Mouse (Mus musculus) embryonic facial prominence, embryonic 11.5 days (tissue): ENCODE measurements around the gene Kcnk7. TPM values are rescaled to one million over a fixed set of nuclear protein-coding genes. Genes with fewer than 3 reads are reported as not detected.

Experiments
- ATAC-seq: fragments of 200-750 bp; cut with Nextera tagmentation; replicated peaks from 2 replicates; pipeline ENCODE4 v1.8.0; 2017; ENCODE audit warnings: low read depth; ENCODE audit not compliant: insufficient number of reproducible peaks, low FRiP score, low TSS enrichment
- DNase-seq: peaks from one replicate; pipeline ENCODE4 v3.0.0-alpha.2; 2015; ENCODE audit warnings: low spot score
- H3K27ac ChIP-seq: fragments of 300-500 bp; sonication (generic); replicated peaks from 2 replicates; pipeline ENCODE4 v1.5.1; 2014; ENCODE audit warnings: mild to moderate bottlenecking, low read depth, low read length, control low read depth
- H3K27me3 ChIP-seq: fragments of 300-500 bp; sonication (generic); 2 replicates; pipeline ENCODE4 v1.6.1; 2014; ENCODE audit warnings: mild to moderate bottlenecking, low read length, moderate library complexity, mixed read lengths; ENCODE audit not compliant: control insufficient read depth, insufficient read depth
- H3K36me3 ChIP-seq: fragments of 300-500 bp; sonication (generic); replicated peaks from 2 replicates; pipeline ENCODE4 v1.6.1; 2014; ENCODE audit warnings: low read depth, mild to moderate bottlenecking, low read length, moderate library complexity, mixed read lengths; ENCODE audit not compliant: control insufficient read depth, insufficient read depth
- H3K4me1 ChIP-seq: fragments of 300-500 bp; sonication (generic); 2 replicates; pipeline ENCODE4 v1.6.1; 2014; ENCODE audit warnings: low read length, mixed read lengths; ENCODE audit not compliant: control insufficient read depth, insufficient read depth
- H3K4me2 ChIP-seq: fragments of 300-500 bp; sonication (generic); 2 replicates; pipeline ENCODE4 v1.6.1; 2014; ENCODE audit warnings: low read depth, mild to moderate bottlenecking, control low read depth, low read length, moderate library complexity
- H3K4me3 ChIP-seq: fragments of 300-500 bp; sonication (generic); 2 replicates; pipeline ENCODE4 v1.5.1; 2014; ENCODE audit warnings: low read depth, low read length, control low read depth
- H3K9ac ChIP-seq: fragments of 300-500 bp; sonication (generic); replicated peaks from 2 replicates; pipeline ENCODE4 v1.6.1; 2014; ENCODE audit warnings: mild to moderate bottlenecking, control low read depth, low read length
- H3K9me3 ChIP-seq: fragments of 300-500 bp; sonication (generic); replicated peaks from 2 replicates; pipeline ENCODE4 v1.6.1; 2016; ENCODE audit warnings: mild to moderate bottlenecking, low read length, inconsistent platforms, mixed read lengths; ENCODE audit not compliant: control insufficient read depth
- WGBS: fragments of 180-500 bp; shearing (Covaris S2); extraction: QIAGEN DNeasy Blood & Tissue Kit; methylation state at CpG from one replicate; pipeline ENCODE4 v1.1.7; 2014; 5-methylcytosine and 5-hydroxymethylcytosine counted together
- polyA plus RNA-seq: library from polyadenylated mRNA; unstranded; fragments of >200 nt; fragmentation: Nextera tagmentation; extraction: Ambion mirVana; gene quantifications from 2 replicates; pipeline ENCODE4 v1.2.1, GENCODE M21; 2014

Kcnk7 gene
- polyA plus RNA-seq, 1 experiment from 2014 or later, result not detected

DNA sequence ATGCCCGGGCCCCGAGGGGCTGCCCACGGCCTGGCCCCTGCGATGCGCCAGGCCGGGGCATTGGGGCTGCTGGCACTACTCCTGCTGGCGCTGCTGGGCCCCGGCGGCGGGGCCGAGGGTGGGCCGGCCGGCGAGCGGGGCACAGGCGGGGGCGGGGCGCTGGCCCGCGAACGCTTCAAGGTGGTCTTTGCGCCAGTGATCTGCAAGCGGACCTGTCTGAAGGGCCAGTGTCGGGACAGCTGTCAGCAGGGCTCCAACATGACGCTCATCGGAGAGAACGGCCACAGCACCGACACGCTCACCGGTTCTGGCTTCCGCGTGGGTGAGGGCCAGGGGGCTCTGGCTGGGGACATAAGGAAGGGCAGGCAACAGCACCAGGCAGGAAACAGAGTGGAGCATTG, 38.1 kb downstream of the Kcnk7 start:
- peak overlapping the region; percentile 71 for H3K4me3 ChIP-seq
- peak overlapping the region; percentile 28; the same call in 1 of the 2 replicates for H3K27ac ChIP-seq
- peaks cover 14% of the 10 kb centered on the region for H3K4me1 ChIP-seq
- no peaks in the 10 kb centered on the region for H3K9me3 ChIP-seq
- peak overlapping the region; percentile 99 for H3K4me2 ChIP-seq
- DNase-seq (peak; percentile 45), ATAC-seq (peak; percentile 27; the same call in 1 of the 2 replicates)
- no peaks in the 10 kb centered on the region for H3K36me3 ChIP-seq
- peak overlapping the region; percentile 90 for H3K9ac ChIP-seq
- H3K27me3 ChIP-seq, result peaks cover 16% of the 10 kb centered on the region
- WGBS, result under 1% methylated on average over 32 of the region's 32 CpGs

DNA sequence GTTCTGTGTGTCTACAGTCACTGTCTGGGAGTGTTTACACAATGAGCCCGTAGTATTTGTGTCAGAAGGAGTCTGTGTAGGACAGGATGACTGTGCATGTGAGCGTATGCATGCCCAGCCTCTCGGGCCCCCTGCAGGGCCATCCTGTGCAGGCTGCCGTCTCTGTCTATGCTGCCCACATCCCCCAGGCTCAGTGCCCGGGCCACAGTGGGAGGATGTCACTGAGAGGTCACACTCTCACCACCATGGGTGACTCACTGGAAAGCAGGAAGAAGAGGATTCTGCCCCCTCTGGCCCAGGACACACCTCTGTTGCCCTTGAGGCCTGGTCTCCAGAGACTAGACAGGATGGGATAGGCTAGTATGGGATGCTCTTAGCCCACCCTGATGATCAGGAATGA, 39.4 kb downstream of the Kcnk7 start:
- Histone ChIP-seq H3K36me3 (no peaks in the 10 kb centered on the region), H3K27ac (no peak overlapping the region), H3K27me3 (peaks cover 16% of the 10 kb centered on the region), H3K4me1 (peaks cover 14% of the 10 kb centered on the region), H3K4me3 (no peak overlapping the region), H3K9me3 (no peaks in the 10 kb centered on the region), H3K4me2 (no peak overlapping the region; the same call in 1 of the 2 replicates), H3K9ac (no peak overlapping the region)
- ATAC-seq (no peak), DNase-seq (no peak)
- 55% methylated on average over 5 of the region's 5 CpGs for WGBS

DNA sequence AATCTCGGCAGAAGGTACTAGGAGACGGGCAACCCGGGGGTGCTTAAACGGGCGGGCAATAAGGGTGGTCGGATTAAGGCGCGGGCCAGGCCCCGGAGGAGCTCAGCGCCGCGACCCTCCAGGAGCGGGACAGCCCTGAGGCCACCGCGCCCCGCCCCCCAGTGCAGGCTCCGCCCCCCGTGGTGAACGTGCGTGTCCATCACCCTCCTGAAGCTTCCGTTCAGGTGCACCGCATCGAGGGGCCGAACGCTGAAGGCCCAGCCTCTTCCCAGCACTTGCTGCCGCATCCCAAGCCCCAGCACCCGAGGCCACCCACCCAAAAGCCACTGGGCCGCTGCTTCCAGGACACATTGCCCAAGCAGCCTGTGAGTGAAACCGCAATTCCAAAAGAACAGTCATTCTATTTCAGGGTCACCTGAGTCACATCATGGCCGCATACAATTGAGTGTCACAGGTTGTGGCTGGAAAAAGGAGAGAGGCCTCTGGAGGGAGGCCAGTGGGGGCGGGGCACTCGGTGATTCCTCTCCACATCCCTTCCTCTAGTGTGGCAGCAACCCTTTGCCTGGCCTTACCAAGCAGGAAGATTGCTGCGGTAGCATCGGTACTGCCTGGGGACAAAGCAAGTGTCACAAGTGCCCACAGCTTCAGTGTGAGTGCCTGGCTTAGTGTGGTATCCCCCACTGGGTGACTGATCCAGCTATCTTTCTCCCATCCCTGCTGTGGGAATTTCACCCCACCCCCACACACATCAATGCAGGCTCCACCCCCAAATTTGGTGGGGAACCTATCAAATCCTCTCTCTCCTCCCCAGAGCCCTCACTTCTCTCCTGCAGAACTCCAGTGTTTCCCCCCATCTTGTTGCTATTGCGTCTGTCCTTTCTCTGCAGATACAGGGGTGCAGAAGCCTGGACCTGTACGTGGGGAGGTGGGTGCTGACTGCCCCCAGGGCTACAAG, 41.9 kb downstream of the Kcnk7 start:
- ATAC-seq (no peak), DNase-seq (peak; percentile 60)
- H3K4me1 ChIP-seq, result peaks cover 14% of the 10 kb centered on the region
- H3K27ac ChIP-seq, result no peak overlapping the region
- H3K4me2 ChIP-seq, result peak overlapping the region; percentile 48
- peak overlapping the region; percentile 46 for H3K9ac ChIP-seq
- no peaks in the 10 kb centered on the region for H3K9me3 ChIP-seq
- peaks cover 31% of the 10 kb centered on the region for H3K27me3 ChIP-seq
- 4% methylated on average over 33 of the region's 36 CpGs for WGBS
- H3K36me3 ChIP-seq, result no peaks in the 10 kb centered on the region
- H3K4me3 ChIP-seq, result peak overlapping the region; percentile 20

DNA sequence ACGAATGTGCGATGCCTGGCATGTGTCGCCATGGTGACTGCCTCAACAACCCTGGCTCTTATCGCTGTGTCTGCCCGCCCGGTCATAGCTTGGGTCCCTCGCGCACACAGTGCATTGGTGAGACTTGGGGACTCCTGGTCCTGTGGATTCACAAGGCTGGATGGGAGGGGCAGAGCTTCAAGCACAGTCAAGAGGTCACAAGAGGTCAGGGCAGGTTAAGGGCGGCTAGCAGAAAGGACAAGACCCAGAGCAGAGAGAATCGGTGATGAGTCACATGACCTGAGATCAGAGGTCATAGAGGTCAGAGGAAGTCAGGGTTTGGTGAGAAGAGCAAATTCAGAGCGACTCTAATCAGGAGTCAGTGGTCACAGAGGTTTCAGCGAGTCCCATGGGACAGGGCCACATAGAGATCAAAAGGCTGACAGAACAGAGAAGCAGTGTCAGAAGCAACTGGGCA, 42.8 kb downstream of the Kcnk7 start:
- no peak overlapping the region for H3K4me3 ChIP-seq
- peaks cover 40% of the 10 kb centered on the region for H3K27me3 ChIP-seq
- WGBS, result 24% methylated on average over 12 of the region's 12 CpGs

DNA sequence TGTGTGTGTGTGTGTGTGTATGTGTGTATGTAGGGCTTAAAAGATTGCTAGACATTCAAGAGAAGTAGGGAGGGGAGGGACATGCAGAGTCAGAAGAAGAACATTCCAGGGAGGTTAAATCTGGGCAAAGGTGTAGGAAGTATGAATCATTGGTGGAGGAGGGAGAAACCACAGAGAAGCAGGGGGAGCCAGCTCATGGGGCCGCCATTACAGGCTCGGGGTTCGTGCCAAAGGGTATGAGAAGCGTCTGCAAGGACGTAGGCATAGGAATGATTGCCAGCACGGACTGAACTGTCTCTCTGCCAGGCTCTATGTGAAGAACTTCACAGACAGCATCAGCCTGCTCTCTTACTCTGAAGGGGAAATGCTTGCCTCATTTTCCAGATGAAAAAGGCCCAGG, 45.3 kb downstream of the Kcnk7 start:
- Histone ChIP-seq H3K9me3 (no peaks in the 10 kb centered on the region), H3K4me2 (no peak overlapping the region), H3K27me3 (peaks cover 36% of the 10 kb centered on the region), H3K9ac (no peak overlapping the region), H3K27ac (no peak overlapping the region), H3K4me1 (peaks cover 17% of the 10 kb centered on the region), H3K36me3 (no peaks in the 10 kb centered on the region), H3K4me3 (no peak overlapping the region)
- no peak for DNase-seq
- no peak for ATAC-seq
- WGBS, result 78% methylated on average over 6 of the region's 6 CpGs

More for the DNA sequence above, 42.8 kb downstream of the Kcnk7 start:
- Histone ChIP-seq H3K36me3 (no peaks in the 10 kb centered on the region), H3K4me2 (no peak overlapping the region), H3K4me1 (peaks cover 19% of the 10 kb centered on the region), H3K9ac (no peak overlapping the region), H3K9me3 (no peaks in the 10 kb centered on the region), H3K27ac (no peak overlapping the region)
- no peak for DNase-seq
- ATAC-seq, result no peak

DNA sequence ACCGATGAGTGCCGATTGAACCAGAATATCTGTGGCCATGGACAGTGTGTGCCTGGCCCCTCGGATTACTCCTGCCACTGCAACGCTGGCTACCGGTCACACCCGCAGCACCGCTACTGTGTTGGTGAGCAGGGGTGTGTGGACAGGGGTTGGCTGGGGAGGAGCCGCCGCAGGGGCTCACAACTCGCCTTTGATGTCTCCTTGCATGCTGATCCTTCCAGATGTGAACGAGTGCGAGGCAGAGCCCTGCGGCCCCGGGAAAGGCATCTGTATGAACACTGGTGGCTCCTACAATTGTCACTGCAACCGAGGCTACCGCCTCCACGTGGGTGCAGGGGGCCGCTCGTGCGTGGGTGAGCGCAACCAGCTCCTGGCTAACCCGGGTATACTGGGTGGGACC, 46.8 kb downstream of the Kcnk7 start:
- WGBS, result 6% methylated on average over 22 of the region's 22 CpGs
- peak; percentile 41 for DNase-seq
- H3K27me3 ChIP-seq, result peaks cover 35% of the 10 kb centered on the region

DNA sequence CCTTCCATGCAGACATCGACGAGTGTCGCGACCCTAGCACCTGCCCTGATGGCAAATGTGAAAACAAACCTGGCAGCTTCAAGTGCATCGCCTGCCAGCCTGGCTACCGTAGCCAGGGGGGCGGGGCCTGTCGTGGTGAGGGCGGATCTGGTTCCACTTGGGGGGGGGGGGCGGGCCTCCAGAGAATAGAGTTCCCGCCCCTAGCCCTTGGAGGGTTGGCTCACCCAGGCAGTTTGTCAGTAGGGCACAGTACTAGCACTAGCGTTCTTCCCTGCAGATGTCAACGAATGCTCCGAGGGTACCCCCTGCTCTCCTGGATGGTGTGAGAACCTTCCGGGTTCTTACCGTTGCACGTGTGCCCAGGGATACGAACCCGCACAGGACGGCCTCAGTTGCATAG, 47.6 kb downstream of the Kcnk7 start:
- ATAC-seq (no peak), DNase-seq (peak; percentile 42)
- WGBS, result 5% methylated on average over 20 of the region's 20 CpGs
- no peak overlapping the region; the same call in 1 of the 2 replicates for H3K4me3 ChIP-seq
- H3K4me2 ChIP-seq, result peak overlapping the region; percentile 19; the same call in 1 of the 2 replicates
- H3K27ac ChIP-seq, result no peak overlapping the region
- H3K36me3 ChIP-seq, result no peaks in the 10 kb centered on the region
- H3K9me3 ChIP-seq, result no peaks in the 10 kb centered on the region
- no peak overlapping the region for H3K9ac ChIP-seq
- peaks cover 35% of the 10 kb centered on the region for H3K27me3 ChIP-seq
- H3K4me1 ChIP-seq, result peaks cover 13% of the 10 kb centered on the region

More for the DNA sequence above, 46.8 kb downstream of the Kcnk7 start:
- ATAC-seq, result no peak
- Histone ChIP-seq H3K9ac (no peak overlapping the region), H3K4me1 (peaks cover 13% of the 10 kb centered on the region), H3K36me3 (no peaks in the 10 kb centered on the region), H3K4me3 (no peak overlapping the region), H3K9me3 (no peaks in the 10 kb centered on the region), H3K4me2 (peak overlapping the region; percentile 13; the same call in 1 of the 2 replicates), H3K27ac (no peak overlapping the region)
